Mouse (Mus musculus): ENCODE results near the gene Adamts12. TPM values are rescaled to one million over a fixed set of nuclear protein-coding genes. Genes with fewer than 3 reads are reported as not detected.
A peak's percentile ranks its signal among the peaks of the same experiment; 100 is the strongest.

Adamts12 gene
- polyA plus RNA-seq, 1 experiment from 2014 or later = 0.20 TPM

GRCm38 (mm10) chr15:11036535-11037375, 27.8 kb upstream of the Adamts12 start:
- TF ChIP-seq EP300 (IDR thresholded peaks at IDR 0.05; ENCODE audit: low read depth) = no peak
- TF ChIP-seq CTCF (IDR thresholded peaks at IDR 0.05; ENCODE audit: low read depth) = no peak

GRCm38 (mm10) chr15:11037376-11037695, 27.3 kb upstream of the Adamts12 start:
- no peak overlapping the region for H3K9ac ChIP-seq (replicated peaks)
- H3K27me3 ChIP-seq (ENCODE audit: insufficient read depth, low read length) = peaks cover 36% of the 10 kb centered on the region
- no peaks in the 10 kb centered on the region for H3K9me3 ChIP-seq (ENCODE audit: low read length)
- no peak overlapping the region for H3K4me2 ChIP-seq (ENCODE audit: low read depth, low read length)
- no peaks in the 10 kb centered on the region for H3K4me1 ChIP-seq (ENCODE audit: insufficient read depth)
- DNase-seq (no peak), ATAC-seq (no peak)
- H3K27ac ChIP-seq (ENCODE audit: low read depth) = no peak overlapping the region
- H3K4me3 ChIP-seq (ENCODE audit: low read depth, low read length) = peak overlapping the region; percentile 30
- TF ChIP-seq EP300 (IDR thresholded peaks at IDR 0.05; ENCODE audit: low read depth) (no peak), CTCF (IDR thresholded peaks at IDR 0.05; ENCODE audit: low read depth) (no peak)
- H3K36me3 ChIP-seq (replicated peaks; ENCODE audit: insufficient read depth, low read length) = no peaks in the 10 kb centered on the region
- WGBS (ENCODE audit: insufficient replicate concordance) = 8% methylated on average over 8 of the region's 8 CpGs

More at GRCm38 (mm10) chr15:11036535-11037375, 27.8 kb upstream of the Adamts12 start:
- Histone ChIP-seq H3K27ac (ENCODE audit: low read depth) (no peak overlapping the region), H3K4me1 (ENCODE audit: insufficient read depth) (no peaks in the 10 kb centered on the region), H3K4me2 (ENCODE audit: low read depth, low read length) (peak overlapping the region; percentile 59), H3K36me3 (replicated peaks; ENCODE audit: insufficient read depth, low read length) (no peaks in the 10 kb centered on the region), H3K27me3 (ENCODE audit: insufficient read depth, low read length) (peaks cover 36% of the 10 kb centered on the region), H3K9me3 (ENCODE audit: low read length) (no peaks in the 10 kb centered on the region), H3K9ac (replicated peaks) (no peak overlapping the region), H3K4me3 (ENCODE audit: low read depth, low read length) (peak overlapping the region; percentile 30)
- ATAC-seq (no peak), DNase-seq (no peak)
- 5% methylated on average over 49 of the region's 49 CpGs for WGBS (ENCODE audit: insufficient replicate concordance)

DNA sequence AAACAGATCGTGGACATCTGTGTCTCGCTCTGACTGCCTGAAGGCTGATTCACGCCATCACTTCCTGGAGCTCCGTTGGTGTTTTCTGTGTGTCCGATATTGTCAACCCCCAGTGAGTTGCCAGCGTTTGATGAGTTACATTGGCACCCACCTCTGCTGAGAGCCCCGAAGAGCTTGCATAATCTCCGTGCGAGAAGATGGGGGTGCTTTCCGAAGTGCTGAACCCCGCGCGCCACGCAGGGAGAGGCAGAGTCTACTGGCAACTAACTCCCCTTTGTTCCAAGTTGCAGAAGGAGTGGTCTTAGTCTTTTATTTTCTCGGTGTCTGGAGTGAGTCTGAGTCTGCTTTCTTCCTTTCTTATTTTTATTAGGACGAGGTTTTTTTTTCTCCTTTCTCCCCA, 26.9 kb upstream of the Adamts12 start, which contains the start of gene Rxfp3:
TSS of gene Rxfp3 (minus strand) at position 281 of the 400 bp plus-strand sequence.
- no peaks in the 10 kb centered on the region for H3K4me1 ChIP-seq (ENCODE audit: insufficient read depth)
- WGBS (ENCODE audit: insufficient replicate concordance) = 7% methylated on average over 16 of the region's 16 CpGs
- H3K4me2 ChIP-seq (ENCODE audit: low read depth, low read length) = peak within 1 kb of the TSS; percentile 59
- TF ChIP-seq CTCF (IDR thresholded peaks at IDR 0.05; ENCODE audit: low read depth) (no peak), EP300 (IDR thresholded peaks at IDR 0.05; ENCODE audit: low read depth) (no peak)
- H3K27ac ChIP-seq (ENCODE audit: low read depth) = no peak within 1 kb of the TSS
- ATAC-seq (no peak), DNase-seq (no peak)
- peak within 1 kb of the TSS; percentile 30 for H3K4me3 ChIP-seq (ENCODE audit: low read depth, low read length)
- no peaks in the 10 kb centered on the region for H3K9me3 ChIP-seq (ENCODE audit: low read length)
- no peaks in the 10 kb centered on the region for H3K36me3 ChIP-seq (replicated peaks; ENCODE audit: insufficient read depth, low read length)
- H3K9ac ChIP-seq (replicated peaks) = no peak within 1 kb of the TSS
- H3K27me3 ChIP-seq (ENCODE audit: insufficient read depth, low read length) = peaks cover 36% of the 10 kb centered on the region

DNA sequence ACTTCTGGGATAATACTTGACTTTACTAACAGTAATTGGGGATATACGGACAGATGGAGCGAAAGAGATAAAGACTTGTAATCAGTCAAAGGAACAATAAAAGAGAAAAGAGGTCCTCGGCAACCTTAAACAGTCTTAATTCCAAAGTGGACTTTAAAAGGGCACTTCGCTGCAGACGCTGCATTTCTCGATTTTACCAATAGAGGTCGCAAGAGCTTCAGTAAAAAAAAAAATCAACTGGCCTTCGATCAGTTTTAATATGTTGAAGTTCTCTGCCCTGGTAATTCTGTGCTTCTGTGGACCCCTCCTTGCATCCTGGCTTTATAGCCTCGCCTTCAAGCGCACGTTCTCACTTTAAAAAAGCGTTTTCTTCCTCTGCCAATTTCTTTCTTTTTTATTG, 26.1 kb upstream of the Adamts12 start:
- ATAC-seq (no peak), DNase-seq (peak; percentile 28)
- no peak overlapping the region for H3K27ac ChIP-seq (ENCODE audit: low read depth)
- 2% methylated on average over 12 of the region's 12 CpGs for WGBS (ENCODE audit: insufficient replicate concordance)
- H3K9me3 ChIP-seq (ENCODE audit: low read length) = no peaks in the 10 kb centered on the region
- TF ChIP-seq EP300 (IDR thresholded peaks at IDR 0.05; ENCODE audit: low read depth) = no peak
- peak; percentile 74 for TF ChIP-seq CTCF (IDR thresholded peaks at IDR 0.05; ENCODE audit: low read depth)
- no peak overlapping the region for H3K4me2 ChIP-seq (ENCODE audit: low read depth, low read length)
- H3K4me1 ChIP-seq (ENCODE audit: insufficient read depth) = no peaks in the 10 kb centered on the region
- H3K36me3 ChIP-seq (replicated peaks; ENCODE audit: insufficient read depth, low read length) = no peaks in the 10 kb centered on the region
- H3K4me3 ChIP-seq (ENCODE audit: low read depth, low read length) = no peak overlapping the region
- H3K27me3 ChIP-seq (ENCODE audit: insufficient read depth, low read length) = peaks cover 36% of the 10 kb centered on the region
- no peak overlapping the region for H3K9ac ChIP-seq (replicated peaks)

- Histone ChIP-seq H3K9me3 (ENCODE audit: low read length) (no peaks in the 10 kb centered on the region), H3K27ac (ENCODE audit: low read depth) (no peak overlapping the region), H3K4me1 (ENCODE audit: insufficient read depth) (no peaks in the 10 kb centered on the region), H3K4me3 (ENCODE audit: low read depth, low read length) (no peak overlapping the region), H3K4me2 (ENCODE audit: low read depth, low read length) (no peak overlapping the region), H3K27me3 (ENCODE audit: insufficient read depth, low read length) (peaks cover 33% of the 10 kb centered on the region), H3K9ac (replicated peaks) (no peak overlapping the region), H3K36me3 (replicated peaks; ENCODE audit: insufficient read depth, low read length) (no peaks in the 10 kb centered on the region)
- ATAC-seq = no peak
- no peak for TF ChIP-seq CTCF (IDR thresholded peaks at IDR 0.05; ENCODE audit: low read depth)
- TF ChIP-seq EP300 (IDR thresholded peaks at IDR 0.05; ENCODE audit: low read depth) = no peak
- 31% methylated on average over 5 of the region's 5 CpGs for WGBS (ENCODE audit: insufficient replicate concordance)
- no peak for DNase-seq
Measured at GRCm38 (mm10) chr15:11040067-11040466, 24.5 kb upstream of the Adamts12 start.

DNA sequence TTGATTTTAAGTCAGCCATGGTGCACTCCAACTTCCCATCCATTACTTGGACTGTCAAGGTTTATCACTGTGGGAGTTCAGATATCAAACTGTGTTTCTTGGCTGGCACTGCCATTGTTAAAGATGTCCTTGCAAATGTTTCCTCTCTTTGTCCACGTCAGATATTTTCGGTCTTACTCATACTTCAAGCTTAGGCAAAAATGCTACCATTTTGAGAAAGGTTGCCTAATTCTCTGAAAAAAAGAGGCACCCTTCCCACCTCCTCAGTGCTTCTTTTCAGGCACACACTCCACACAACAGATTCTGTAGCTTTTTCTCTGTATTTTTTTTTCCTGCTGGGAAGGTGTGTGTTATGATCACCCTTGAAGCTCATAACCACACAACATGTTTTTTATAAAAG, 23.4 kb upstream of the Adamts12 start:
- Histone ChIP-seq H3K27ac (ENCODE audit: low read depth) (no peak overlapping the region), H3K9me3 (ENCODE audit: low read length) (no peaks in the 10 kb centered on the region), H3K4me2 (ENCODE audit: low read depth, low read length) (no peak overlapping the region), H3K36me3 (replicated peaks; ENCODE audit: insufficient read depth, low read length) (no peaks in the 10 kb centered on the region), H3K9ac (replicated peaks) (no peak overlapping the region), H3K4me3 (ENCODE audit: low read depth, low read length) (no peak overlapping the region), H3K4me1 (ENCODE audit: insufficient read depth) (no peaks in the 10 kb centered on the region), H3K27me3 (ENCODE audit: insufficient read depth, low read length) (peaks cover 22% of the 10 kb centered on the region)
- WGBS (ENCODE audit: insufficient replicate concordance) = 67% methylated on average over 2 of the region's 2 CpGs
- DNase-seq = no peak
- no peak for ATAC-seq
- no peak for TF ChIP-seq CTCF (IDR thresholded peaks at IDR 0.05; ENCODE audit: low read depth)
- TF ChIP-seq EP300 (IDR thresholded peaks at IDR 0.05; ENCODE audit: low read depth) = no peak

All from liver, postnatal 0 days (tissue).